Mouse (Mus musculus) hindbrain, postnatal 0 days (tissue): Measurements from ENCODE around the gene Adgrf5. TPM values are rescaled to one million over a fixed set of nuclear protein-coding genes. Genes with fewer than 3 reads are reported as not detected.

Experiments
- ATAC-seq: fragments of 200-750 bp; cut with Nextera tagmentation; 2 replicates; pipeline ENCODE4 v1.8.0; 2017; ENCODE audit warnings: mild to moderate bottlenecking, moderate TSS enrichment, moderate library complexity
- DNase-seq: peaks from one replicate; pipeline ENCODE4 v3.0.0-alpha.2; 2015; ENCODE audit warnings: low spot score
- H3K27ac ChIP-seq: fragments of 300-500 bp; sonication (generic); 2 replicates; pipeline ENCODE4 v1.5.1; 2014; ENCODE audit warnings: mild to moderate bottlenecking
- H3K27me3 ChIP-seq: fragments of 300-500 bp; sonication (generic); 2 replicates; pipeline ENCODE4 v1.6.1; 2014; ENCODE audit warnings: low read length, mixed read lengths; ENCODE audit not compliant: insufficient read depth
- H3K36me3 ChIP-seq: fragments of 300-500 bp; sonication (generic); 2 replicates; pipeline ENCODE4 v1.6.1; 2014; ENCODE audit warnings: low read length, mixed read lengths; ENCODE audit not compliant: insufficient read depth
- H3K4me1 ChIP-seq: fragments of 300-500 bp; sonication (generic); 2 replicates; pipeline ENCODE4 v1.6.1; 2014; ENCODE audit warnings: antibody characterized with exemption, low read length, mixed read lengths; ENCODE audit not compliant: insufficient read depth
- H3K4me2 ChIP-seq: fragments of 300-500 bp; sonication (generic); 2 replicates; pipeline ENCODE4 v1.6.1; 2014; ENCODE audit warnings: low read depth, mild to moderate bottlenecking, low read length, moderate library complexity, mixed read lengths
- H3K4me3 ChIP-seq: fragments of 300-500 bp; sonication (generic); 2 replicates; pipeline ENCODE4 v1.5.1; 2014; ENCODE audit warnings: low read length
- H3K9ac ChIP-seq: fragments of 300-500 bp; sonication (generic); replicated peaks from 2 replicates; pipeline ENCODE4 v1.6.1; 2014; ENCODE audit warnings: mild to moderate bottlenecking, low read length, moderate library complexity, mixed read lengths
- H3K9me3 ChIP-seq: fragments of 300-500 bp; sonication (generic); 2 replicates; pipeline ENCODE4 v1.6.1; 2016; ENCODE audit warnings: low read length, mixed read lengths
- CTCF ChIP-seq: IDR thresholded peaks from 2 replicates; pipeline ENCODE4 v1.5.1; 2016; ENCODE audit warnings: antibody characterized with exemption, control low read depth, low read depth
- WGBS: fragments of 180-500 bp; shearing (Covaris S2); extraction: QIAGEN DNeasy Blood & Tissue Kit; methylation state at CpG from one replicate; pipeline ENCODE4 v1.1.7; 2014; 5-methylcytosine and 5-hydroxymethylcytosine counted together
- polyA plus RNA-seq: library from polyadenylated mRNA; unstranded; fragments of >200 nt; fragmentation: Nextera tagmentation; extraction: Ambion mirVana; gene quantifications from 2 replicates; pipeline ENCODE4 v1.2.1, GENCODE M21; 2015
- total RNA-seq: library from RNA; depleted of rRNA; stranded (reverse); fragments of >200 nt; gene quantifications from 2 replicates; pipeline ENCODE4 v1.2.3, GENCODE M21; 2014

Gene Adgrf5
- total and polyA plus RNA-seq, 2 experiments from 2014 or later = 3.9 to 17.3 TPM

DNA sequence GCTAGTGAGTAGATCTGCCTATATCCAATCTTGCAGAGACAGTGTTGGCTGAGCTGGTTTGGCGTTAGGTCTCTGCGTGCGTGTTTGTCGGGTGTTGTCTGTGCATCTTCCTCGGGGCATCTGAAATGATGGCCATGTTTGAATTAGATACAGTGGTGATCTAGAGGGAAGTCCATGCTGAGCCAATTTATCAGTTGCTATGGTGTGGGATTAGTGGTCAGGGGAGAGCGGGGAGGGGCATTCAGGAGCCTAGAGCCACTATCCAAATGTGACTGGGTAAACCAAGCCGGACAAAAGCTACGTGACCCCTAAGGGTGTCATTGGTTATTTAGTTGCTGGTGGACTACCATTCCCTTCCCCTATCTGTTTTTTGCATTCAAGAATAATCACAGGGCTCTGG is 33.4 kb downstream of the Adgrf5 start:
- no peak overlapping the region for H3K9ac ChIP-seq
- no peak overlapping the region for H3K4me3 ChIP-seq
- H3K27me3 ChIP-seq = no peaks in the 10 kb centered on the region
- no peak overlapping the region for H3K4me2 ChIP-seq
- no peaks in the 10 kb centered on the region for H3K4me1 ChIP-seq
- ATAC-seq (no peak), DNase-seq (no peak)
- H3K36me3 ChIP-seq = no peaks in the 10 kb centered on the region
- WGBS = 68% methylated on average over 8 of the region's 8 CpGs
- H3K27ac ChIP-seq = no peak overlapping the region
- no peaks in the 10 kb centered on the region for H3K9me3 ChIP-seq
- no peak for TF ChIP-seq CTCF

DNA sequence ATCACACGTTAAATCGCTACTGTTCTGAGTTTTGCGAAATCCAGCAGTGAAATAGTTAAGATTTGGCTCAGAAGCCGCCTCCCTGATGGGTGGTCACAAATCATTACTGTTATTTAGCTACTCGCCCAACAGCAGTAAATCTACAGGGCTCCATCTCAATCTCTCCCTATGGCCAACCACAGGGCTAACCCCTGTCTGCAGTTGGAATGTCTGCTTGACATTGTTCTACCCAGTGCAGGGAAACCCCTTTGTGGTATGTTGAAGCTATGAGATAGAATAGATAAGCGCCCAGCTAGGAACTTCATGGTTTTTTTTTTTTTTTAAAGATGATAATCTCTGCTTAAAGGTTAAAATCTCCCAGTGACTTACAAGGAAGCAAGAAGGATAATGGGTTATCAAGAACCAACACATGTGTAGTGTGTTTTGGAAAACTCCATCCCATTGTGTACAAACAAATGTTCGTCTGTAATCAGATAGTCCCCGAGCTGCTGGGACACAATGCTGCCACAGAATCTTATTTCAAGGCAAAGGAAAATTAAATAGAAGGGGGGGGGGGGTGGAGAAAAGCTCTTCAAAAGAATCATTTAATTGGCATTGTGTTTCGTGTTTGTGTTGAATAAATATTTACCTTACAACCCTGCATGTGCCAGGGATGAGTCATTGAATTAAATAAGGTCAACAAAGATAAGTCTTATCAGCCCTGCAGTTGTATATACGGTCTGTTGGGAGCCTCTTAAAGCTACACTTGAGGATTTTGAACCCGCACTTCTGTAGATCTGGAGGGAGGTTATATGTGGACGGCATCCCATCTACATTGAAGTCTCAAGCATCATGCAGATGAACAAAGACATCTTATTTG is 35.4 kb downstream of the Adgrf5 start:
- ATAC-seq = no peak
- no peak for DNase-seq
- 82% methylated on average over 12 of the region's 12 CpGs for WGBS
- no peak overlapping the region for H3K4me3 ChIP-seq
- no peaks in the 10 kb centered on the region for H3K36me3 ChIP-seq
- H3K27ac ChIP-seq = no peak overlapping the region
- no peaks in the 10 kb centered on the region for H3K27me3 ChIP-seq
- no peaks in the 10 kb centered on the region for H3K4me1 ChIP-seq
- TF ChIP-seq CTCF = no peak
- no peak overlapping the region for H3K9ac ChIP-seq
- H3K9me3 ChIP-seq = no peaks in the 10 kb centered on the region
- H3K4me2 ChIP-seq = no peak overlapping the region

DNA sequence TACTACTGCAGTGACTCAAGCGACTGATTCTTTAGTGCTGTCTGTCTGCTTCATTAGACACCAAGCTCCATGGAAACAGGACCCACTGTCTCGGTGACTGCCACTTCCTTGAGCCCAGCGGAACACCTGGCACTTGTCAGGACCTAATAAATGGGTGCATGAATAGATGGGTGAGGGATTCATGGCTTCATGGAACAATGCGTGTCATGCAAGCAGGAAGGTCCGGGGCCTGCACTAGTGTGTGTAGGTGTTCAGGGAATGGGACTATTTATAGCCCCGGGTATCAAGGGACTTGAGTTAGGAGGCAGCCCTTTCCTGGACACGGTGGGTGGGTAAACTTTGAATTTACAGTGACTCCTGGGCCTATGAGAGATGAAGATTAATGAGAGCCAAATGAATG is 38.4 kb downstream of the Adgrf5 start:
- no peak for ATAC-seq
- Histone ChIP-seq H3K9ac (no peak overlapping the region), H3K9me3 (no peaks in the 10 kb centered on the region), H3K4me2 (no peak overlapping the region), H3K4me1 (no peaks in the 10 kb centered on the region), H3K36me3 (no peaks in the 10 kb centered on the region), H3K27ac (no peak overlapping the region), H3K4me3 (no peak overlapping the region), H3K27me3 (no peaks in the 10 kb centered on the region)
- WGBS = 45% methylated on average over 7 of the region's 7 CpGs
- TF ChIP-seq CTCF = no peak
- DNase-seq = no peak

DNA sequence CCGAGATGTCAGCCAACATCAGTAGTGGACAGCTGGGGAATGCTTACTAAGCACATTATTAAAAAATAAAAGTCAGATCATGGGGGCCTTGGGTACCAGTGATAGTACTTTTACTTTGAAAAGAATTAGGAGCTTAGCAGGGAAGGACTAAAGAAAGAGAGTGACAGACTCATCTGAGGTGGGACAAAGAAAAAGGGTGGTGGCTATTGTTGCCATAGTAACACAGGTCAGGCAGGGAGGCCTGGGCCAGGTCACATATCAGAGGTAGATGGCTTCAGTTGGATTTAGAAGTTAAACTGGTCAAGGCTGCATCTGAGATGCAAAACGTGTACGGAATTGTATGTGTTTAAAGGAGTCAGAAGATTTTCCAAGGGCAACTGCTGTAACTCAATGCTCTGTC is 38.9 kb downstream of the Adgrf5 start:
- TF ChIP-seq CTCF = no peak
- 53% methylated on average over 3 of the region's 3 CpGs for WGBS

DNA sequence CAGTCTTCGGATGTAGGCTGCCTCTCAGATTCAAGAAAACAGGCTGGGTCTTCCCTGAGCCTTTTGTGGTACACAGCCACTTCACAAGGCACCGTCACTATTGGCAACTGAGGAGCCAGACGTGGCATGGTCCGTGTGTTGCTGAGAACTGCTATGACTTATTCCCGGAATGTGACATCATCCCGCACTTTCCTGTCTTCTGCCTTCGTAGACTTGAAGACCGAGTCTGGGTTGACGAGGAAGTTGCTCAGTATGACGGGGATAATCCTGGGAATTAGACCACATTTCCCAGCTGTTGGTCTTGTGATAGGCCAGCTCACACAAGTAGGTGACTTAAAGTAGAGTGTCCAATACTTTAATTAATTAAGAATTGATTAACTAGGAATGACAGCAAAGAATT is 40.2 kb downstream of the Adgrf5 start:
- DNase-seq (no peak), ATAC-seq (no peak)
- no peaks in the 10 kb centered on the region for H3K27me3 ChIP-seq
- no peak overlapping the region for H3K9ac ChIP-seq
- no peak overlapping the region for H3K27ac ChIP-seq
- TF ChIP-seq CTCF = no peak
- no peak overlapping the region for H3K4me2 ChIP-seq
- WGBS = 59% methylated on average over 10 of the region's 10 CpGs
- no peak overlapping the region for H3K4me3 ChIP-seq
- H3K36me3 ChIP-seq = no peaks in the 10 kb centered on the region
- no peaks in the 10 kb centered on the region for H3K9me3 ChIP-seq
- H3K4me1 ChIP-seq = no peaks in the 10 kb centered on the region

More for the DNA sequence above, 38.9 kb downstream of the Adgrf5 start:
- no peaks in the 10 kb centered on the region for H3K36me3 ChIP-seq
- ATAC-seq = no peak
- no peak overlapping the region for H3K4me3 ChIP-seq
- H3K4me2 ChIP-seq = no peak overlapping the region
- no peaks in the 10 kb centered on the region for H3K9me3 ChIP-seq
- H3K27me3 ChIP-seq = no peaks in the 10 kb centered on the region
- no peak for DNase-seq
- no peaks in the 10 kb centered on the region for H3K4me1 ChIP-seq
- no peak overlapping the region for H3K27ac ChIP-seq
- H3K9ac ChIP-seq = no peak overlapping the region

DNA sequence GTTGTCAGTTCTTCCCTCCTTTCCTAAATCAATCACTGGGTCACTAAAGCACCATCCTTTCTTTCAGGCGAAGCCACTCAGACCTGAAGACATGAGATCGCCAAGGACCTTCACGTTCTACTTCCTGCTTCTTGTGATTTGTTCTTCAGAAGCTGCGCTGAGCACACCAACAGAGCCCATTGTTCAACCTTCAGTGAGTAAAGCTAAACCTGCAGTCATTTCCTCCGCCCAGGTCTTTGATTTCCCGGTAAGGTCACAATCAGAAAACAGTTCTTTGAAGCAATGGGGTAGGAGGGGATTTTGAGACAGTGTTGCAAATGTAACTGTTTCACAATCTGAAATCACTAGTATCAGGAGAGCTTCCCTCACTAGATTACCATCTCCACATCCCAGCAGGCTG is 43.6 kb downstream of the Adgrf5 start:
- Histone ChIP-seq H3K27me3 (no peaks in the 10 kb centered on the region), H3K36me3 (no peaks in the 10 kb centered on the region), H3K4me3 (no peak overlapping the region), H3K9me3 (no peaks in the 10 kb centered on the region), H3K27ac (no peak overlapping the region), H3K9ac (no peak overlapping the region), H3K4me2 (no peak overlapping the region), H3K4me1 (no peaks in the 10 kb centered on the region)
- no peak for DNase-seq
- TF ChIP-seq CTCF = no peak
- 41% methylated on average over 6 of the region's 6 CpGs for WGBS
- ATAC-seq = no peak

DNA sequence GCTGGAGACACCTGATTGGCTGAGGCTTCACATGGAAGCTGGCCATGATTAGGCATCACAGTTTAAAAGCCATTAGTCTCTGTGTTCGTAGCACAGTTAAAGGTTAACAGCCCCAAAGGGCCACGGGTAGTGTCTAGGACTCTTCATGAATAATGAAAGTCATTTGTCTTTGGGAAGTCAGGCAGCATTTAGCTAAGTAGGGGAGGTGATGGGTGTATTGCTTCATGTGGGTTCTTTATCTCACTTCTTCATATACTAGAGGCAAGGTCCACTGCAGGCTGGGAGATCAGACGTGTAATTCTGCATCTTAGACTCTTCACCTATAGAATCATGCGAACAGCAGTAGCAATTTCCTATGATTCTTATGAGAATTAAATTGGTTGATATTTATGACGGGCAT is 44.2 kb downstream of the Adgrf5 start:
- no peak overlapping the region for H3K4me3 ChIP-seq
- TF ChIP-seq CTCF = no peak
- DNase-seq = no peak
- 68% methylated on average over 5 of the region's 5 CpGs for WGBS
- H3K27me3 ChIP-seq = no peaks in the 10 kb centered on the region
- no peaks in the 10 kb centered on the region for H3K4me1 ChIP-seq
- H3K36me3 ChIP-seq = no peaks in the 10 kb centered on the region
- no peak overlapping the region for H3K9ac ChIP-seq
- no peak overlapping the region for H3K4me2 ChIP-seq
- ATAC-seq = no peak
- H3K9me3 ChIP-seq = no peaks in the 10 kb centered on the region
- no peak overlapping the region for H3K27ac ChIP-seq
